Mouse (Mus musculus) embryonic facial prominence, embryonic 13.5 days (tissue): ENCODE measurements around the gene Gpr61. TPM values are rescaled to one million over a fixed set of nuclear protein-coding genes. Genes with fewer than 3 reads are reported as not detected.
A peak's percentile ranks its signal among the peaks of the same experiment; 100 is the strongest.

ENCODE experiments used
- ATAC-seq: fragments of 200-750 bp; cut with Nextera tagmentation; 2 replicates; pipeline ENCODE4 v1.8.0; 2017; ENCODE audit warnings: low read depth; ENCODE audit not compliant: insufficient number of reproducible peaks, insufficient read depth, low FRiP score, low TSS enrichment
- H3K27ac ChIP-seq: fragments of 300-500 bp; sonication (generic); 2 replicates; pipeline ENCODE4 v1.5.1; 2015; ENCODE audit warnings: moderate library complexity, mild to moderate bottlenecking, inconsistent platforms
- H3K27me3 ChIP-seq: fragments of 300-500 bp; sonication (generic); 2 replicates; pipeline ENCODE4 v1.6.1; 2015; ENCODE audit warnings: mild to moderate bottlenecking, inconsistent platforms
- H3K36me3 ChIP-seq: fragments of 300-500 bp; sonication (generic); 2 replicates; pipeline ENCODE4 v1.6.1; 2015; ENCODE audit warnings: mild to moderate bottlenecking, inconsistent platforms
- H3K4me1 ChIP-seq: fragments of 300-500 bp; sonication (generic); 2 replicates; pipeline ENCODE4 v1.6.1; 2015; ENCODE audit warnings: inconsistent platforms
- H3K4me2 ChIP-seq: fragments of 300-500 bp; sonication (generic); 2 replicates; pipeline ENCODE4 v1.6.1; 2015; ENCODE audit warnings: moderate library complexity, mild to moderate bottlenecking, inconsistent platforms
- H3K4me3 ChIP-seq: fragments of 300-500 bp; sonication (generic); 2 replicates; pipeline ENCODE4 v1.5.1; 2015; ENCODE audit warnings: mild to moderate bottlenecking, inconsistent platforms
- H3K9ac ChIP-seq: fragments of 300-500 bp; sonication (generic); 2 replicates; pipeline ENCODE4 v1.6.1; 2015; ENCODE audit warnings: mild to moderate bottlenecking, inconsistent platforms
- H3K9me3 ChIP-seq: fragments of 300-500 bp; sonication (generic); 2 replicates; pipeline ENCODE4 v1.6.1; 2016; ENCODE audit warnings: inconsistent platforms
- WGBS: fragments of 180-500 bp; shearing (Covaris S2); methylation state at CpG from one replicate; pipeline ENCODE4 v1.1.7; 2015; ENCODE audit warnings: mixed read lengths; 5-methylcytosine and 5-hydroxymethylcytosine counted together
- polyA plus RNA-seq: library from polyadenylated mRNA; unstranded; fragments of >200 nt; fragmentation: Nextera tagmentation; extraction: Ambion mirVana; gene quantifications from 2 replicates; pipeline ENCODE4 v1.2.1, GENCODE M21; 2015

Gene Gpr61
- polyA plus RNA-seq, 1 experiment from 2014 or later: 0.20 TPM

DNA sequence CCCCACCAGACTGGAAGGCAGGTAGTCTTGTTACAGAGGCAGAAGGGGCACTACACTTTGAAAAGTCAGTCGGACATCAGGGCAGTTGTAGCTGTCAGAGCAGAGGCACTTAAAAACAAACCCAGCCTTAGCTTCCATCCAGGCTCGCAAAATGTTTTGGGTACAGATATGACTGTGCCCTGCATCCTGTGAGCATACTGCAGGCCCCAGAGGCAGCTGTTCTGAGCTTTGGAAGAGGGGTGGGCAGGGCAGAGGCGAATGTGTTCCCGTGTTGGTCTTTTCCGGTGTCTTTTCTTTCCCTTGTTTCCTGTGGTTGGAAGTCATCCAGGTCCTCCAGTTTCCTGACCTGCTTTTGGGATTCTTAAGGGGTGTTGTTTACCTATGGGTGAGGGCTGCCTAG, 35.2 kb upstream of the Gpr61 start:
- peaks cover 23% of the 10 kb centered on the region for H3K27me3 ChIP-seq
- H3K4me3 ChIP-seq: no peak overlapping the region
- ATAC-seq: no peak
- H3K4me2 ChIP-seq: no peak overlapping the region
- WGBS: 59% methylated on average over 5 of the region's 5 CpGs
- H3K36me3 ChIP-seq: 0 out of 2 replicates have a peak, but pooled peaks cover 6% of the 10 kb centered on the region
- peaks cover 14% of the 10 kb centered on the region for H3K4me1 ChIP-seq
- no peak overlapping the region for H3K9ac ChIP-seq
- no peaks in the 10 kb centered on the region for H3K9me3 ChIP-seq
- H3K27ac ChIP-seq: no peak overlapping the region

DNA sequence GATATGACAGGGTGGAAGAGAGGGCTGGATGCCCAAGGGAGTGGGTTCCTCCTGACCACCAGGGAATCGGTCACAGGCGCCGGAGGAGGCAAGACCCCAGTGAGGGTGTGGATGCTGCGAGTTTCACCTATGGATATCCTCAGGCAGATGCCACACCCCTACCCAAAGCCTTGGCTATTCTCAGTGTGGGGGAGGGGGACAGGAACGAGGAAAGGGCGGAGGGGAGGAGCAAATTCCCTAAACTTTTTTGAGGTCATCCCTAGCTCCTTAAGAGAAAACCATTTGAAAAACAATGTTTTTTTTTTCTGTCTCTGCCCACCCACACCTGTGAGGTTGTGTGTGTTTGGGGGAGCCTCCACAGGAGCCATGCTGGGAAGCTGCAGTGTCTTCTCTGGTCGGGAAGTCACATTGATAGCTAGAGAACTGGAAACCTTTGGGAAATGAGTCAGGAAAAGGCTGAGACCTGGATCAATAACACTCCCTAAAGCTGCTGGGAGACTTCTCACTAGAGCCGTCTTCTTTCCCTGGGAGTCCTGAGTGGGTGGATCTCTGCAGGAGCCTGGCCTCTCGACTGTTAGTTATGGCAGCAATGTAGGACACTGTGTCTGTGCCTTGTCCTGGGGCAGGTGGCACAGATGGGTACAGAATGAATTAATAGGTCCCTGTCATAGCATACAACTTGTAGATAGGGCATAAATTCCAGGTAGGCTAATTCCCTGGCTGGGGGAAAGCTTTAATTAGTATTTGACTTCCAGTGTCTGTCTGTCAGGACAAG, 34.2 kb upstream of the Gpr61 start:
- H3K27ac ChIP-seq: no peak overlapping the region
- H3K27me3 ChIP-seq: peaks cover 28% of the 10 kb centered on the region
- H3K9ac ChIP-seq: no peak overlapping the region
- whole genome bisulfite sequencing: 70% methylated on average over 9 of the region's 9 CpGs
- no peaks in the 10 kb centered on the region for H3K9me3 ChIP-seq
- no peak overlapping the region for H3K4me3 ChIP-seq
- peaks cover 14% of the 10 kb centered on the region for H3K4me1 ChIP-seq
- no peak for ATAC-seq
- H3K36me3 ChIP-seq: 0 out of 2 replicates have a peak, but pooled peaks cover 6% of the 10 kb centered on the region
- H3K4me2 ChIP-seq: no peak overlapping the region

DNA sequence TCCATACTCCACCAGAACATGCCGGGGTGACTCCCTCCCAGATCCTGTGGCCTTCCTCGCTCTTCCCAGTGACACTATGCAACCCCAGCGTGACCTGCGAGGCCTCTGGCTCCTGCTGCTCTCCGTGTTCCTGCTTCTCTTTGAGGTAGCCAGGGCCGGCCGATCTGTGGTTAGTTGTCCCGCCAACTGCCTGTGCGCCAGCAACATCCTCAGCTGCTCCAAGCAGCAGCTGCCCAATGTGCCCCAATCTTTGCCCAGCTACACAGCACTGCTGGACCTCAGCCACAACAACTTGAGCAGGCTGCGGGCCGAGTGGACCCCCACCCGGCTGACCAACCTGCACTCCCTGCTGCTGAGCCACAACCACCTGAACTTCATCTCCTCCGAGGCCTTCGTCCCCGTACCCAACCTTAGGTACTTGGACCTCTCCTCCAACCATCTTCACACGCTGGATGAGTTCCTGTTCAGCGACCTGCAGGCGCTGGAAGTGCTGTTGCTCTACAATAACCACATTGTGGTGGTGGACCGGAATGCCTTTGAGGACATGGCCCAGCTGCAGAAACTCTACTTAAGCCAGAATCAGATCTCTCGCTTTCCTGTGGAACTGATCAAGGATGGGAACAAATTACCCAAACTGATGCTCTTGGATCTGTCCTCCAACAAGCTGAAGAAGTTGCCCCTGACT, 32.6 kb upstream of the Gpr61 start:
- H3K9ac ChIP-seq: peak overlapping the region; percentile 73; the same call in 1 of the 2 replicates
- 53% methylated on average over 20 of the region's 20 CpGs for WGBS
- H3K4me3 ChIP-seq: peak overlapping the region; percentile 66
- H3K27ac ChIP-seq: no peak overlapping the region
- H3K4me2 ChIP-seq: peak overlapping the region; percentile 91
- ATAC-seq: no peak
- peaks cover 28% of the 10 kb centered on the region for H3K27me3 ChIP-seq
- H3K4me1 ChIP-seq: peaks cover 14% of the 10 kb centered on the region
- H3K9me3 ChIP-seq: no peaks in the 10 kb centered on the region
- H3K36me3 ChIP-seq: 0 out of 2 replicates have a peak, but pooled peaks cover 6% of the 10 kb centered on the region

DNA sequence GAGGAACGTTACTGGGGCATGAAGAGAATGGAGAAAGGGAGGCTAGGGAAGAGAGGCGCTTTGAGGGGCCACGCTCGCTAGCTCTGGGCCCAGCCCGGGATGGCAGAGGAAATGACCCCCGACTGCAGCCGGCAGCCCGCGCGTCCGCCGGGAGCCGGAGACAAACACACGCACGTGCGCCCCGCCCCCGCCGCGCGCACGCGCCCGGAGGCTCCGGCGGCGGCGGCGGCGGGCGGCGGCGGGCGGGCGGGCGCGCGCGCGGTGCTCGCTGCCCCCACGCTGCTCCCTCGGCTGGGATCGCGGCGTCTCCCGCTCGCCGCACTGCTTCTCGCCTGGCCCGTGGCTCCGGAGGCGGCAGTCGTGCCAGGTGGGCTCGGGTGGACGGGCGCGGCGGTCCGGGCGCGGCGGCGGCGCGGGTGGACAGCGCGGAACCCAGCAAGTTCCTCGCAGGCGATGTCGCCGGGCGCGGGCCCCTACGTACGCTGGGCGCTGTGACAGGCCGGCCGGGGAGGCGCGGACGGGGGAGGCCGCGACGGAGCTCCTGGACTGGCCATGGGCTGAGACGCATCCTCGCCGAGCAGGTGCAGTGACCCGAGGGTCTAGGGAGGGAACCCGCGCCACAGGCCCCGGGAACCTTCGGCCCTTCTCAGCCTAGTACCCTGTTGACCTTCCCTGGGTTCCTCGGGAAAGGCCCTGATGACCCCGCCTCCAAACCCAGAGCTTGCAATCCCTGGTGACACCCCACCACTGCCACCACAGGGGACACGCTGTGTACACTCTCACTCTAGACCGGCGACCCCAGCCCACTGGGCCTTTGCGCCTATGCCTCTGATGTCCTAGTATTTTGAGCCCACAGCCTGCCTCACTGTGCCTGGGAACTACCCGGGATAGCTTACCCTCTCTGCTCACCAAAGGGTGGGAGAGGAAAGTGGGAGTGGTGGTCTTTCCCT, 31.7 kb upstream of the Gpr61 start, which contains the start of gene Amigo1:
Gene Amigo1 (plus strand): TSS at position 238 of the 950 bp plus-strand sequence.
- peaks cover 14% of the 10 kb centered on the region for H3K4me1 ChIP-seq
- peak within 1 kb of the TSS; percentile 73 for H3K9ac ChIP-seq
- 1% methylated on average over 91 of the region's 100 CpGs for WGBS
- H3K27me3 ChIP-seq: peaks cover 28% of the 10 kb centered on the region
- H3K9me3 ChIP-seq: no peaks in the 10 kb centered on the region
- H3K27ac ChIP-seq: no peak within 1 kb of the TSS
- H3K4me3 ChIP-seq: peak within 1 kb of the TSS; percentile 66
- peak within 1 kb of the TSS; percentile 91 for H3K4me2 ChIP-seq
- peak; percentile 35; the same call in 1 of the 2 replicates for ATAC-seq
- 0 out of 2 replicates have a peak, but pooled peaks cover 6% of the 10 kb centered on the region for H3K36me3 ChIP-seq

DNA sequence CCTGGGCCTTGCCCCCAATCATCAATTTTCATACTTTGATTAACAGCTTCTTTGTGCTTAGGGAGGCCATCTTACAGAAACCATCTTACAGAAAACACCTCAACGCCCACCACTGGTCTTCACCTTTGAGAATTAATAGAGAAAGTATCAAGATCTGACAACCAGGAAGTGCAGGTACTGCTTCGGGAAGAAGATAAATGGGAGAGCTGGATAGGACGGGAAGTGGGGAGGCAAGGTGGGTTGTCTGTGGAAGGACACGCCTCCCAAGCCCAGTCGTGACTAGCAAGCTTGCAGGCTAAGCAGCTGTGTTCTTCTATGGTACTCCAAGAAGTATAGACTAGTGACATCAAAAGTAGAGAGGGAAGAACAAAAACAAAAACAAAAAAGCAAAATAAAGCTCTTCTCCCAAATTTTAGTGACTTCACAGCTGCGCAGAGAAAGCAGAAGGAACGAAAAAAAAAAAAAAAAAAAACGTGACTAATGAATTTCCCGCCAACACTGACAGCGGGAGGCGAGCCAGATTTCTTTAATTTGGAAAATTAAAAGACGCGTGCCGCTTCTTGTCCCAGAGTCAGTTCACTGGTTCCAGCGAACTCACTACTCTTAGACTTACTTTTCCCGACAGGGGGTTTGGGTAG, 30.9 kb upstream of the Gpr61 start:
- Histone ChIP-seq H3K4me3 (peak overlapping the region; percentile 66), H3K4me2 (peak overlapping the region; percentile 91), H3K9me3 (no peaks in the 10 kb centered on the region), H3K4me1 (peaks cover 14% of the 10 kb centered on the region), H3K27ac (no peak overlapping the region), H3K27me3 (peaks cover 28% of the 10 kb centered on the region), H3K9ac (peak overlapping the region; percentile 73; the same call in 1 of the 2 replicates), H3K36me3 (0 out of 2 replicates have a peak, but pooled peaks cover 6% of the 10 kb centered on the region)
- no peak for ATAC-seq
- WGBS: 4% methylated on average over 16 of the region's 16 CpGs

DNA sequence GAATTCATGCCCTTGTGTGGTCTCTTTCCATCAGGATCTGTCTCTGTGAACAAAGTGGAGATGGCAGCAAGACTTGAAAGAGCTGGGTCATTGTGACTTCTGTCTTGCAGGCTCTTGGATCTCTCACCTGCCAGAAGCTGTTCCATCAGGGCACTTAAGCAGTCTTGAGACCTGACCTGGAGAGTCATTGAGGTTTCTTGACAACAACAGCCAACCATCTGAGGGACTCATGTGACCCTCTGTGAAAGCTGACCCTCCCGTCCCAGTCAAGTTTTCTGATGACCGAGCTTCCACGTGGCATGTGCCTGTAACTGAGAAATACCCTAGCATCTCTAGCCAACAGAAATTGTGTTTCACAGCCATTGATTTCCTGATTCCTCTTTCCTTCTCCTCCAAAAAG, 30.1 kb upstream of the Gpr61 start:
- 77% methylated on average over 3 of the region's 3 CpGs for WGBS
- Histone ChIP-seq H3K4me3 (no peak overlapping the region), H3K4me1 (peaks cover 14% of the 10 kb centered on the region), H3K9ac (no peak overlapping the region), H3K27ac (no peak overlapping the region), H3K27me3 (peaks cover 28% of the 10 kb centered on the region), H3K36me3 (0 out of 2 replicates have a peak, but pooled peaks cover 6% of the 10 kb centered on the region), H3K9me3 (no peaks in the 10 kb centered on the region), H3K4me2 (no peak overlapping the region)
- no peak for ATAC-seq

DNA sequence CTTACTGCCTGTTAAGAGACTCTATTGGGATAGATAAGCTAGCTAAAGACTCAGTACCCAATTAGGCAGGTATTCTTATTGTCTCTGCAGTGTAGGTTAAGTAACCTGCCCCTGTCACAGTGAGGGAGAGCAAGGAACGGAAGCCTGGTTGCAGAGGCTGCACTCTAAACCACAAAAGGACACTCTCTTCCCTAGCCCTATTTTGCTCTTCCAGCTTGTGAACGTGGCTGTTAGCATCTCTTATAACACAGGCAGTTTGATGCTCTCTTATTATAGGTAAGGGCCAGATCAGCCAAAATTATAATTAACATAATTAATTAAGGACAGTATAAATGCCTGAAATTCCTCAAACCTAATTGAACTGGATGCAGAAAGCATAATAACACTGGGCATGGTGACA, 25.8 kb upstream of the Gpr61 start:
- H3K36me3 ChIP-seq: no peaks in the 10 kb centered on the region
- WGBS: 32% methylated on average over 2 of the region's 2 CpGs
- H3K9me3 ChIP-seq: no peaks in the 10 kb centered on the region
- H3K9ac ChIP-seq: no peak overlapping the region
- H3K27me3 ChIP-seq: peaks cover 11% of the 10 kb centered on the region
- H3K4me2 ChIP-seq: no peak overlapping the region
- peaks cover 10% of the 10 kb centered on the region for H3K4me1 ChIP-seq
- no peak for ATAC-seq
- no peak overlapping the region for H3K27ac ChIP-seq
- no peak overlapping the region for H3K4me3 ChIP-seq

DNA sequence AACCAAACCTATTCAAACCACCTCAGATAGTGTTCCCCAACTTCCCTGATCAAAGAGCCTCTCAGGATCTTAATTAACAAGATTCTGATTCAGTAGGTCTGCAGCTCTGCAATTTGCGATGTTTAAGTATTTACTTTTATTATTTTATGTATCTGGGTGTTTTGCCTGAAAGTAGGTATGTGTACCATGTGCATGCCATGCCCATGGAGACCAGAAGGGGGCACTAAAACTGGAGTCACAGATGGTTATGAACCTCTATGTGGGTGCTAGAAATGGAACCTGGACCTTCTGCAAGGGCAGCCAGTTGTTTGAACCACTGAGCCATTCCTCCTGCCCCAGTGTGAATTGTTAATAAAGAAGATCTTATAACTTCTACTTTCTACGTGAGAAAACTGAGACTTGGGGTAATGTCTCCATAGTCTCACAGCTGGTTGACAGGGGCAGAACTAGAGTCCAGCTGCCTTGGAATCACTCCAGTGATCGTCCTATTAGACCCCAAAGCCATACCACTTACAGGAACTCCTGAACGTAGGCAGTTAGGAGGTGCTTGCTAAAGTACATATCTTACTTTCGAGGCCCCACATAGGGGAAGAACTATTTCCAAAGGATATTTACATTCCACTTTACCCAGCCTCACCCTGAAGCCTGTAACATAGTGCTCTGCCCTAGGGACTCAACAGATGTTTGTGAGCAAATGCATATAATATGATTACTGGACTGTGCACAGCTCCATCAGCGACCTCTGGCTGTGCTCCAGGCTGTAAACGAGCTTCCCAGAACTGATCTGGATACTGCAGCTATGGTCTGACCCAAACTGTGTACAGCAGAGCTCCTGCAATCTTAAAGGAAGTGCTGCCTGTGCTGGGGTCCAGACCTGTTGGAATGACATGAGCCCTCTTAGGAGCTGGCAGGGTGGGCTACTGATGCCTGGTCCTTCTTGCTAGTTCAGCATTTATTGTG, 24.4 kb upstream of the Gpr61 start:
- H3K9me3 ChIP-seq: no peaks in the 10 kb centered on the region
- no peak overlapping the region; the same call in 1 of the 2 replicates for H3K27ac ChIP-seq
- H3K9ac ChIP-seq: no peak overlapping the region
- H3K4me2 ChIP-seq: no peak overlapping the region
- no peaks in the 10 kb centered on the region for H3K27me3 ChIP-seq
- 59% methylated on average over 7 of the region's 7 CpGs for WGBS
- no peak for ATAC-seq
- H3K36me3 ChIP-seq: no peaks in the 10 kb centered on the region
- H3K4me3 ChIP-seq: no peak overlapping the region
- peaks cover 24% of the 10 kb centered on the region for H3K4me1 ChIP-seq

DNA sequence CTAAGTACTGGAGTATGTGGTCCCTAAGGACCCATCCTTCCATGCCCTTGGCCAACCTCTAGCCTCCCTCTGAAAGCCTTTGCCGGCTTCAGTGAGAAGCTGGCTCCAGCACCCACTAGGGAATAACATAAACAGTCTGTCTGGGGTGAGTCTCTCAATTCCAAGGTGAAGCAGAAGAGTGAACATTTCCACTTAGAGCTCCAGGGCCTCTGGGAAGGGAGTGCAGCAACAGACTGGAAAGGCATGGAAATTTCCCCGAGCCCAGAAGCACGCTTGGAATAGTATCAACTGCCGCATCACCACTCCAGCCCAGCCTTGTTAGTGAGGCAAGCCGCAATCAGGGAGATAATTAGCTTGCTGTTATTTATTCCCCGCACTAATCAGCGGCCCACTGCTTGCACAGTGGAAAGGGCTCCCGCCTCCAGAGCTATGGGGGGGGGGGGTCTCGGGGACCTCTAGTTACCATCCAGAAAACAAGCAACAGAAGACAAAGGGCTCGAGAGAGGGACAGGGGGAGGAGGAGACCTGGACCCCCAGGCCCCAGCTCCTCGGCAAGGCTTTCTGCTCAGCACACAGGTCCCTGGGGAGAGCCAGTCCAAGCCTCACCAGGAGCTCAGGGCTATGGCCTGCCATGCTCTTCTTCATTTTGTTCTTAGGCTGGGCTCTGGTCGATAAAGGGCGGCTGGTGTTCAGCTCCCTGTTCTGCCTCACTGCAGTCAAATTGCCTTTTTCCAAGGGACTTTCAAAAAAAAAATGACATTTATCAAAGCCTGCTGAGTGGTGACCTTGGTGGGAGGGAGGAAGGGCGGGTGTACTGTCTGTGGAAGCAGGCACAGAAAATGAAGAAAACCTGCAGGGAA, 20.2 kb upstream of the Gpr61 start:
- no peak overlapping the region for H3K4me3 ChIP-seq

More for the DNA sequence above, 20.2 kb upstream of the Gpr61 start:
- peak; percentile 77 for ATAC-seq
- Histone ChIP-seq H3K9ac (no peak overlapping the region), H3K4me1 (peaks cover 24% of the 10 kb centered on the region), H3K27me3 (no peaks in the 10 kb centered on the region), H3K27ac (peak overlapping the region; percentile 58), H3K36me3 (no peaks in the 10 kb centered on the region), H3K4me2 (peak overlapping the region; percentile 12), H3K9me3 (no peaks in the 10 kb centered on the region)
- WGBS: 22% methylated on average over 14 of the region's 14 CpGs
